Mouse (Mus musculus): ENCODE measurements around the gene Atp7b. TPM values are rescaled to one million over a fixed set of nuclear protein-coding genes. Genes with fewer than 3 reads are reported as not detected.

Atp7b gene
- polyA plus RNA-seq, 1 experiment: 0.08 TPM

- no peaks in the 10 kb centered on the region for H3K9me3 ChIP-seq
- H3K4me3 ChIP-seq (replicated peaks): no peak overlapping the region
- H3K36me3 ChIP-seq (replicated peaks; ENCODE audit: low read length): no peaks in the 10 kb centered on the region
- no peaks in the 10 kb centered on the region for H3K4me1 ChIP-seq
- H3K27me3 ChIP-seq (replicated peaks): peaks cover 2% of the 10 kb centered on the region
- TF ChIP-seq FLI1 (IDR thresholded peaks at IDR 0.05; ENCODE audit: low read length) (no peak), GATA1 (IDR thresholded peaks at IDR 0.05; ENCODE audit: borderline replicate concordance, low read length) (no peak)
Measured at GRCm38 (mm10) chr8:22004750-22005522, 55.2 kb downstream of the Atp7b start.

GRCm38 (mm10) chr8:21995181-21995580 lies 64.9 kb downstream of the Atp7b start:
- no peaks in the 10 kb centered on the region for H3K27me3 ChIP-seq (replicated peaks)
- no peaks in the 10 kb centered on the region for H3K9me3 ChIP-seq
- no peak overlapping the region for H3K4me3 ChIP-seq (replicated peaks)
- no peaks in the 10 kb centered on the region for H3K4me1 ChIP-seq
- no peaks in the 10 kb centered on the region for H3K36me3 ChIP-seq (replicated peaks; ENCODE audit: low read length)
- TF ChIP-seq GATA1 (IDR thresholded peaks at IDR 0.05; ENCODE audit: borderline replicate concordance, low read length): no peak
- no peak for TF ChIP-seq FLI1 (IDR thresholded peaks at IDR 0.05; ENCODE audit: low read length)

- TF ChIP-seq FLI1 (IDR thresholded peaks at IDR 0.05; ENCODE audit: low read length) (no peak), GATA1 (IDR thresholded peaks at IDR 0.05; ENCODE audit: borderline replicate concordance, low read length) (no peak)
- Histone ChIP-seq H3K36me3 (replicated peaks; ENCODE audit: low read length) (no peaks in the 10 kb centered on the region), H3K9me3 (no peaks in the 10 kb centered on the region), H3K4me3 (replicated peaks) (no peak overlapping the region), H3K4me1 (no peaks in the 10 kb centered on the region), H3K27me3 (replicated peaks) (no peaks in the 10 kb centered on the region)
Measured at GRCm38 (mm10) chr8:21992184-21992583, 67.9 kb downstream of the Atp7b start.

GRCm38 (mm10) chr8:21981664-21982337 lies 78.3 kb downstream of the Atp7b start:
- TF ChIP-seq GATA1 (IDR thresholded peaks at IDR 0.05; ENCODE audit: borderline replicate concordance, low read length) (no peak), FLI1 (IDR thresholded peaks at IDR 0.05; ENCODE audit: low read length) (no peak)
- no peaks in the 10 kb centered on the region for H3K27me3 ChIP-seq (replicated peaks)
- H3K36me3 ChIP-seq (replicated peaks; ENCODE audit: low read length): no peaks in the 10 kb centered on the region
- H3K9me3 ChIP-seq: no peaks in the 10 kb centered on the region
- H3K4me1 ChIP-seq: no peaks in the 10 kb centered on the region
- H3K4me3 ChIP-seq (replicated peaks): no peak overlapping the region

- no peaks in the 10 kb centered on the region for H3K4me1 ChIP-seq
- no peaks in the 10 kb centered on the region for H3K9me3 ChIP-seq
- H3K4me3 ChIP-seq (replicated peaks): no peak overlapping the region
- H3K27me3 ChIP-seq (replicated peaks): no peaks in the 10 kb centered on the region
- TF ChIP-seq GATA1 (IDR thresholded peaks at IDR 0.05; ENCODE audit: borderline replicate concordance, low read length): no peak
- TF ChIP-seq FLI1 (IDR thresholded peaks at IDR 0.05; ENCODE audit: low read length): no peak
- H3K36me3 ChIP-seq (replicated peaks; ENCODE audit: low read length): no peaks in the 10 kb centered on the region
Measured at GRCm38 (mm10) chr8:21978193-21978592, 81.9 kb downstream of the Atp7b start.

GRCm38 (mm10) chr8:21969475-21969874 lies 90.6 kb downstream of the Atp7b start, which contains the start of gene Ccdc70:
Gene Ccdc70, plus strand, starts transcription at chr8:21969775.
- Histone ChIP-seq H3K4me1 (no peaks in the 10 kb centered on the region), H3K36me3 (replicated peaks; ENCODE audit: low read length) (no peaks in the 10 kb centered on the region), H3K27me3 (replicated peaks) (no peaks in the 10 kb centered on the region), H3K9me3 (no peaks in the 10 kb centered on the region), H3K4me3 (replicated peaks) (no peak within 1 kb of the TSS)
- TF ChIP-seq FLI1 (IDR thresholded peaks at IDR 0.05; ENCODE audit: low read length) (no peak), GATA1 (IDR thresholded peaks at IDR 0.05; ENCODE audit: borderline replicate concordance, low read length) (no peak)

- Histone ChIP-seq H3K27me3 (replicated peaks) (no peaks in the 10 kb centered on the region), H3K9me3 (no peaks in the 10 kb centered on the region), H3K36me3 (replicated peaks; ENCODE audit: low read length) (no peaks in the 10 kb centered on the region), H3K4me1 (no peaks in the 10 kb centered on the region), H3K4me3 (replicated peaks) (no peak overlapping the region)
- TF ChIP-seq GATA1 (IDR thresholded peaks at IDR 0.05; ENCODE audit: borderline replicate concordance, low read length) (no peak), FLI1 (IDR thresholded peaks at IDR 0.05; ENCODE audit: low read length) (no peak)
Measured at GRCm38 (mm10) chr8:21966646-21967045, 93.5 kb downstream of the Atp7b start.

GRCm38 (mm10) chr8:21958414-21958813 lies 101.7 kb downstream of the Atp7b start, which contains the start of gene Fam90a1a:
Gene Fam90a1a, plus strand, starts transcription at chr8:21958714.
- H3K4me1 ChIP-seq: no peaks in the 10 kb centered on the region
- H3K4me3 ChIP-seq (replicated peaks): no peak within 1 kb of the TSS
- H3K27me3 ChIP-seq (replicated peaks): no peaks in the 10 kb centered on the region
- no peaks in the 10 kb centered on the region for H3K9me3 ChIP-seq
- no peaks in the 10 kb centered on the region for H3K36me3 ChIP-seq (replicated peaks; ENCODE audit: low read length)
- TF ChIP-seq FLI1 (IDR thresholded peaks at IDR 0.05; ENCODE audit: low read length): no peak
- TF ChIP-seq GATA1 (IDR thresholded peaks at IDR 0.05; ENCODE audit: borderline replicate concordance, low read length): no peak

- no peaks in the 10 kb centered on the region for H3K4me1 ChIP-seq
- no peak overlapping the region for H3K4me3 ChIP-seq (replicated peaks)
- no peaks in the 10 kb centered on the region for H3K27me3 ChIP-seq (replicated peaks)
- H3K9me3 ChIP-seq: no peaks in the 10 kb centered on the region
- TF ChIP-seq GATA1 (IDR thresholded peaks at IDR 0.05; ENCODE audit: borderline replicate concordance, low read length): no peak
- TF ChIP-seq FLI1 (IDR thresholded peaks at IDR 0.05; ENCODE audit: low read length): no peak
- H3K36me3 ChIP-seq (replicated peaks; ENCODE audit: low read length): no peaks in the 10 kb centered on the region
Measured at GRCm38 (mm10) chr8:21956336-21956735, 103.8 kb downstream of the Atp7b start.

GRCm38 (mm10) chr8:21955321-21955720 lies 104.8 kb downstream of the Atp7b start:
- no peaks in the 10 kb centered on the region for H3K4me1 ChIP-seq
- H3K36me3 ChIP-seq (replicated peaks; ENCODE audit: low read length): no peaks in the 10 kb centered on the region
- H3K4me3 ChIP-seq (replicated peaks): no peak overlapping the region
- no peaks in the 10 kb centered on the region for H3K27me3 ChIP-seq (replicated peaks)
- no peaks in the 10 kb centered on the region for H3K9me3 ChIP-seq
- TF ChIP-seq FLI1 (IDR thresholded peaks at IDR 0.05; ENCODE audit: low read length) (no peak), GATA1 (IDR thresholded peaks at IDR 0.05; ENCODE audit: borderline replicate concordance, low read length) (no peak)

All from megakaryocyte, embryonic 14.5 days (primary cell).